Mouse (Mus musculus) ovary, postnatal 10 days (tissue): Measurements from ENCODE around the gene Neb.

ENCODE experiments used
- DNase-seq: peaks from one replicate; pipeline ENCODE4 v3.0.0; 2022; ENCODE audit warnings: low spot score

The Neb gene

DNA sequence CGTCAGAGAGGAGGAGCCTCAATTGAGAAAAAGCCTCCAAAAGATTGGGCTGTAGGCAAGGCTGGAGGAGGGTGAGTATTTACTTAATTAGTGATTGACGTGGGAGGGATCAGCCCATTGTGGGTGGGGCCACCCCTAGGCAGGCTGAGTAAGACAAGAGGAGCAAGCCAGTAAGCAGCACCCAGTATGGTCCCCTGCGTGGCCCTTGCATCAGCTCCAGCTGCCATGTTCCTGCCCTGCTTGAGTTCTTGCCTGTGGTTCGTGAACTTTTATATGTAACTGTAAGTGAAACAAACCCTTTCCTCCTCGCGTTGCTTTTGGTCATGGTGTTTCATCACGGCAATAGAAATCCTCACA lies at the start of gene Neb:
Gene Neb, minus strand, starts transcription at position 27 of the 357 bp plus-strand sequence.
- DNase-seq = no peak

DNA sequence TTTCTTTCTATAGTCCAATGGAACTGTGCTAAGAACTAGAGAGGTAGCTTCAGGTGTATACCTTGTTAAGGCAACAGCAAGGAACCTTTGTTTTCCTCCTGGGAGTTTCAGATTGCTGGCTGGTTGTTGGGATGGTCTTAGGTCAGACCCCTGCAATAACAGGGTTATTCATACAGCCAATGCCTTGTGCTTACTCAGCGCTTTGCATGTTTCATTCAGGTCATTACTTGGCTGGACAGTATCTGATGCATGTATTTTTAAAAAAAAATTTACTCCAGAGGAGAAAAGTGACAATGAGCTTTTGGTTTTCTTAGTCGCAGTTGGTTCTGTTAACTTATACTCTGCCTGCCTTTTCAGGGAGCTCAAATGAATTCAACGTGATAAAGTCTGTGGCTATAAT lies 49.1 kb upstream of the Neb start:
- DNase-seq = no peak

DNA sequence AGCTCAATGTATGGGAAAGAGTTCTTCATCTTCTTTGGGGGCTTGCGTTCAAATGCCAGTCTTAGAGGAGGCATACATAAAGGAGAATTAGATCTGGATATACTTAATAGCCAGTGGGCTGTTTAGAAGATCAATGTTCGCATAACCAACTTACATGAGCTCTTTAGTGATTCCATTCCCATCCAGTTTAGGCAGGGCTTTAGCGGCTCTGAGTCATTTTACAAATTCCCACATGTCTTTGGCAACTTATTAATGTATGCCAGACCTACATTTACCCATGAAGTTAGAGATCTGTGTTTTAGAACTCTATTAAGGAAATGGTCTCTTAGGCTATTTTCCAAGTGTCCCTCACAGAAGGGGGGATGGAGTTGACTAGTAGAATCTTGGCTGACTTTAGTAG lies 47.8 kb upstream of the Neb start:
- DNase-seq = no peak

DNA sequence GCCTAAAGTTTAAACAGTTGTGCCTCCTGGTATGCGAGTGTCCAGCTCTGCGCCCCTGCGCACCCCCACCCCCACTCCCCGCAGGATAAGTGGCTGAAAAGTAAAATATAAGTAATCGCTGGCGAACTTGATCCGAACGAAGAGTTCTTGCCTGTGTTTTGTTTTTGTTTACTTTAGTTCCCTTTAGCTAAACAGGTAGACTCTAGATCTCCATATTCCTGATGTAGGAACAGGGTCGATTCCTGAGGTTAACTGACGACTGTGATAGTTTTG lies 47.2 kb upstream of the Neb start:
- DNase-seq = no peak

DNA sequence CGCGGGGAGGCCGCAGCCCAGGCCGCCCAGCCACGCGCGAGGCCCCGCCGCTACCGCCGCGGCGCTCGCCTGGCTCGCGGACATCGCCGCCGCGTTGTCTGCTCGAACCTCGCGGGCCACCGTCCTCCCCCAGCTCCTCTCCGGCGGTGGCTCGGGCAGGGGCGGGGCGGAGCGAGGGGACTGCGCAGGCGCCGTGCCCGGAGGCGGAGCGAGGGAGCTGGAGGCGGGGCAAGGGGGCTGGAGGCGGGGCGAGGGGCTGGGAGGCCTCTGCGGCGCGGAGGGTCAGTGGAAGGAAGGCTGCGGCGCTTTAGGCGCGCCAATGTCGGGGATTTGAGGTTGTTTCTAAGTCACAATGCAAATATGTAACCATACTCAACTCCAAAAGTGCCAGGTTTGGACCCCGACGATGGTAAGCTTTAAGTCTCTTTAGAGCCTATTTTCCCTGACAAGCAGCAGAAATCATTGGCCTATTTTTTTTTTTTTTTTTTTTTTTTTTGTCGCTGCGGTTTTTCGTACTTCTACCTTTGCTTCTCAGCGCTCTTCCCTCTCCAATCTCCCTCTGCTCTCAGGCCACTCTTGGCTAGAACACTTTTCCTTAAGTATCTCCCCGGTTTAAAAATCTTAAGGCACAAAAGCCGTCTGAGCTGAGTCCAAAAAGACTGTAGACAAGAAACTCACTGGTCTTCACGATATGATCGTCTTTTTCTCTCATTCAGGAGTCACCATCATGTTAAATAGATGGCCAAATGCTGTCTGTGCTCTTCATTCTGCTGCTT lies 46.7 kb upstream of the Neb start, which contains the start of gene Arl5a:
Gene Arl5a, minus strand, starts transcription at position 155 of the 776 bp plus-strand sequence.
- peak; percentile 98 for DNase-seq

DNA sequence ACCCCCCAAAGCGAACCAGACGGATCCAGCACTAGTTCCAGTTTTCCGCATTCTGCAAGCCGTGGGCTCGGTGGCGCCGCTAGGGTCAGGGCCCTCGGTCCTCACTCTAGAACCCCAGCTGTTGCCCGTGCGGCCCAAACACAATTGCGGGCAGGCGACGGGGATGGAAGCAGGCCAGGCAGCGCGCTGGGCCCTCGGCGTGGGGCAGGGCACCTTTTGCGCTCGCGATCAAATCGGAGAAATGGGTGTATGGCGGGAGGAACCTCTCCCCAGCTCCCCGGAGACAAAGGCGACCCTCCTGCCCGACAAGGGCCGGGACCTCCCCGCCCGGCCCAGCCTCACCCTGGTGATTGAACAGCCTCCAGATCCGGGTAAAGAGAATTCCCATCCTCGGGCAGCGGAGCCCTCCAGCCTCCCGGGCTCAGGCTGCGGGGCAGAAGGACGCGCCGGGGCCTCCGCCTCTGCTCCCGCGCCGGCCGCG lies 46.0 kb upstream of the Neb start:
- no peak for DNase-seq

DNA sequence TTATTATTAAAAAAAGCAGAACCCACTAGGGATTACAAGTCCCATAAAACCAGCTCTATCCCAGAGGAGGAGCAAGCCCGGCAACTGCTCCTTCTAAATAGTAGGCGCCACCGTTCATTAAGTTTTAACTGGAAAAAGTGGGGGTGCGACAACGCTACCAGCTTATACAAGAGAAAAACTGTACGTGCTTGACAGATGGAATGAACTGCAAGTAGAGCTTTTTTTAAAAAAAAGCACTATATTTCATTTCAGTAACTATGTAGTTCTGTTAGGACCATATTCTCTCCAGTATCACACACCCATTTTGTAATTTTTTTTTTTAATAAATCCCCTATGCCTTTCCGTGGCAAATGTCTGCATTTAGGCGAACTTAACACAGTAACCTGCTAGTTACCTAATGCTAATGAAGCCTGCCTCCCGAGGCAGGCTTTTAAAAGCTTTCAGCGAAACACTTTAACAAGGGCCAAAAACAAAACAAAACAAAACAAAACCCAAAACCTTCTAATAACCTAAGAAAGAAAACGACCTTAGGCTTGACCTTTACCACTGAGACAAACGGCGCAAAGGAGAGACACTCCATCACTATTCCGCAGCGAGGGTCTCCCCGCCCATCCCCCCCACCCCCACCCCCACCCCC lies 45.5 kb upstream of the Neb start:
- no peak for DNase-seq

DNA sequence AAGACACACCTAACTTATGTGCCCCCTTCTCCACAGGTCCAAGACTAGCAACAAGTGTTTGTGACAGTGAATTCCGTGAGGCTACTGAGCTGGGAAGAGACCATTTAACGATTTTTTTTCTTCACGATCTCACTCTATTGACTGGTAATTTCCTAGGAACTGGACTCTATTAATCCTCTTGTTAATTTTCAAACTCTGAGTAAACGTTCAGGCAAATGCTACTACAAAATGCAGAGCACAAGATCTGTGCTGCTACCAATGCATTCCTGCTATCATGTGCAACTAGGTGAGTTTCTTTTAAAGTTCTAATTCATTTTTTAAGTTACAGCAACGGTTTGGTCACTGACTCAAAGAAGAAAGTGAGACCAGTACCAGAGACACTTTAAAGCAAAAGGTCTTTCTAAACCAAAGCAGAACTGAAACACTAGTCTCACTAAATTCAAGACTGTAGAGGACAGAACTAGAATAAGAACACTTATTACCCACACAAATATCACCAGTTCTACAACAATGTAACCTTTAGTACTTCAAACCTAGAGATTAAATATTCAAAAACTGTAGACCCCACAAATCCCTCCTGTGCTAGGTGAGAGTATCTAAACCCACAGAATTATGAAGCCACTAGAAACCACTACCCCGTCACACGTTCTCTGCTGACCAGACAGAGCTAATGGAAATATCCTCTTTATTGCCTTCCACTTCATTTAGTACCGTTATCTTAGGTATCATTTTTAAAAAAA lies 44.8 kb upstream of the Neb start:
- no peak for DNase-seq

DNA sequence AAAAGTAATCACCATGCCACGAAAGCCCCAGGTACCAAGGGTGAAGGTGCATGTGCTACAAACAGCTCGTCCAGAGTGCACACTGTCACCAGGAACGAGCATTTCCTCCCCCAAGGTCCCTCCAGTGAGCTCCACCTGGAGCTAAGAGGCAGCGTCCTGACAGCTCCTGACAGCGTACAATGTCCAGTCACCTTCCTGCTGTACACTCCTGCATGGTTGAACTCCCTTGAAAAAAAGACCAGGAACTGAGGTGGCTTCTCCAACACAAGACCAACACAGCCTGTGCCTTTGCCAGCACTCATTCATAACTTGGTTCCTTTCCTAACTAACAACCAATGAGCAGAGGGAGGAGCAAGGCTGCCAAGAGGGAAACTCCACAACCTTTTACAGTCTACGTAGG lies 42.9 kb upstream of the Neb start:
- no peak for DNase-seq

DNA sequence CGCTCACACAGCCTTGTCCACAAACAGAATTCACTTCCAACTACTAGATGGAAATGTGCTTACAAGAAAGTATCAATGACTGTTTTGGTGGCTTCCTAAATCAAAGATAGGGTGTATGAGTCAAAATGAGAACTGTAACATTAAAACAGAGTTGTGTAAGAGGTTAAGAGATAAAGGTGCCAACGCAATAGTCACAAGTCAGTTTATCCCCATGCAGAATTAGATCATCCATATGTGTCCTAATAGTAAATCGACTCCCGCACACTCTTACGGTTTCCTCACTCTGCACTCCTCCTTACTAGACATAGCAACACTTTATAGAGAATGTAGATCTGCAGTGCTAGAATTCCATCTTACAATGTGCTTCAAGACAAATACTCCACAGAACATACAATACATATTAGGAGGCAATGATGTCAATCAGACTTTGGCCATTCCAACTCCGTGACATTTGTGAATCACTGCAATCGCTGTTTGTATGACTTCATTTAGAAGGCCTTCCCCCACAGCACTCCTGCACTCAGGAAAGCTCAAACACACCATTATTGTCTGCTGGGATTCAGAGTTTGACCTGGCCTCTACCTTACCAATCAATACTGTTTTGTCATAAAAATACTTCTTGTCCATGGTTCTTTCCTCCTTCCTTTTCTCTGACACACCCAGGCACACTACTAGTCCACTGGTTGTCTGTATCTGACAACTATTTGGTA lies 41.9 kb upstream of the Neb start:
- no peak for DNase-seq

DNA sequence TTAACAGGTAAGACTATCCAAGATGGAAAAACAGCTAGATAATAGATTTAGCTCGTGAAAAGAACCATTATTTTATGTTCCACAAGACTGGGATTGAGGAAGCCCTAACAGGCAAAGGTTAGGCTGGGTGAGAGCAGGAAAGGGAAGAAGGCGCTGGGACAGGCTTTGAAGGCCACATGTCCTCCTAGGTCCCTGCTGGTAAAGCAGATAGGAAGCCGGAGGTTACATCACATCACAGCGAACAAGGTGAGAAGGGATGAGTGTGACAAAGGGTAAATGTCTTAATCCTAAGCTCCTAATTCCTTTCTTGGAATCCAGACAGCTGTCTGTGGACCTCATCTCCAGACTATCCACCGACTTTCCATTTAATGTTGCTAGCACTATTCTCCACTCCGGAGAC lies 41.0 kb upstream of the Neb start:
- no peak for DNase-seq

DNA sequence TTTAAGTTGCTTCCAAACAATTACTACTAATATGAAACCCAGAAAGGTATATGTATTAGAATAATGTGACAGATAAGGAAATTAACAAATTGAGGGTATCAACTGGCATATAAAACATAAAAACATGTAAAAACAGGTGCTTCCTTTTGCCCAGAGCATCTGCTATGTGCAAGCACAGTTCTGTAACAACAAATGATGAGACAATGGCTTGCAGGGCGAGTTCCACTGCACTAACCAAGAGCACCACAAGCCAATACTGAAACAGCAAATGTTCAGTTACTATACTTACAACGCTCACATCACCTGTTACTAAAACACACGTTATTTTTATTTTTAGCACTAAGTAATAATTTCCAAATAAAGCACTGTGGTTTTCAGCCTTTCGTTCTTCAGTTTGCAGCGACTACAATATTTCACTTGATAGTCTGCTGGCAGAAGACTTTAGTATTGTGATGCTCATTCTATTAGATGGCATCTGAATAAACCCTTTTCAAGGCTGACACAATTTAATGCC lies 34.3 kb upstream of the Neb start:
- DNase-seq = no peak

DNA sequence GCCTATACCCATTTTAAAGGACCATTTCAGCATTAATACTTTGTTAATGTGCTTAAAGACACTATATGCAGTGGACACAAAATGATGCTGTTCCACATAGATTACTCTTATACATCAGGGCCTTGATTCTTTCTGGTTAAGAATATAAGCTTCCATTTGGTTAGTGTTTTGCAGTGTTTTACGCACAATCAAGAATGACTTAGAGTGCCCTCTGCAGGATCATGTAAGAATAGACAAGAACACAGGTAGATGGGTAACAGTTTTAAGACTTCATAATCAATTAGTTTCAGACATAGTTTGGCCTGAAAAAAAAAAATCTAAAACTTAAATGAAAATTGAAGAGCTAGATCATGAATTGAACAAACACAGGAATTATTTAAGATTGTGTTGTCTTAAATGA lies 28.2 kb upstream of the Neb start:
- no peak for DNase-seq

DNA sequence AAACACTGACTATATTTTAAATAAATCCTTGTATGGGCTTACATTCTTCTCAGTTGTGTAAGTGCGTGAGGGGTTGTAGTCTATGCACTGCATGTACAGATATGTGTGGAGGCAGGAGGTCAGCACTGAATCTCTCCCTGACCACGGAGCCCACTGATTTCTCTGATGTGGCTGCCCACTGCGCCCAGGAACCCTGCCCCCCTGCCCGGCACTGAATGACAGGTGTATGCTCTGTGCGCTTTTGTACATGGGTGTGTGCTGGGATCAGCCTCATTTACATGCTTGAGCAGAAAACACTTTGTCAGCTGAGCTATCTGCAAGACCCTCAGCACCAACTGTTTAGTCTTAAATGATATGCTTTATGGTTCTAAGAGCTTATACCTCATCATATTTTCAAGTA lies 27.0 kb upstream of the Neb start:
- no peak for DNase-seq

DNA sequence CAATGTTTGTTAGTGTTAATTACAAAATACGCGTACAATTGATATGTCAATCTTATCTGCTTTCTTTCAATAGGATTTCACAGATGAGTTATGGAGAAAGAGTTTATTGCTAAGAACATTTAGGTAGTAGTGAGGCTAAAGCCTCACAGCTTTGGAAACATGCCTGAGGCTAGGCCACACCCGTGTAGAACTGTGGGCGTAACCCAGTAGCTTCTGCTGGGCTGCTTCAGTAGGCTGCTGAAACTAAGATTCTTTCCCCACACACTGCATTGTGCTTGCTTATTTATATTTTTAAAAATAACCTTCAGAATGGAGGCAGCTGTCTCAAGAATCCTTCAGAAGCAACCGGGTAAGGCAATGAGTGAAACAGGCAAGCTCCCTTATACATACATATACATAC lies 16.3 kb upstream of the Neb start:
- DNase-seq = no peak

DNA sequence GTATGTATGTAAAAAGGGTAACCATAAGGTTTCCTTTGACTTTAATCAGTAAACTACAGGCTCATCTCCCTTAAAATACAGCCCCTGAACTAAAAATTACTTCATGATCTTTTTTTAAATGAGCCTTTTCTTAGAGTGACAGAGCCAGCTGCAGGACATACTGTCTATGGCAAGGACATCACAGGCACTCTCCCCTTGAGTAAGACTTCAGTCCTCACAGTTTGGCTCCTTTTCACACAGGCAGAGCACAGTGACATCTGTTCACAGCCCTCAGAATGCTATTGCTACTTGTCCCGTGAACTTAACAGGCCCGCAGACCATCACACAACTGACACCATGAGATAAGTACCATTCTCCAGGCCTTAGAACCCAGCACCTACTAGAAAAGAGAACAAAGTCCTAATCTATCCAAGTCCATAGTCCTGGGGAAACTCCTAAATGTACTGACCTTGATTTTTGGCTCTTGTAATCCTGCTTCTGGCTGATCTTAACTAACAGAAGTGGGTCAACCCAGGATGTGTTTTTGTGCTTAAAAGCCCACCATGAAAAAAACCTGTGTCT lies 12.2 kb upstream of the Neb start:
- DNase-seq = no peak

DNA sequence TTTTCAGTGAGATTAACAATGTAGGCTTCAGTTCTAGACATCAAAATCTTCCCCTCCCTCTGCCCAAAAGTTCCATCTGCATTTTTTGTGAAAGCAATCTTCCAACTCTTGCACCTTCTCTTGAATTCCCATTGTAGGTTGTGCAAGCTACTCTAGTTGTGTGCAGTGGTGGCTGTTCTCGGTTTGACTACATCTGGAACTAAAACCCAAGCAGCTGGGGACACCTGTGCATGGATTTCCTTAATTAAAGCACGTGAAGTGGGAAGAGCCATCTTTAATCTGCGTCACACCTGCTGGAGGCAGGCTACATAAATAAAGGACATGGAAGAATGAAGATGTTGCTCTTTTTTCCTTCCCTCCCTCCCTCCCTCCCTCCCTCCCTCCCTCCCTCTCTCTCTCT lies 11.7 kb upstream of the Neb start:
- no peak for DNase-seq

DNA sequence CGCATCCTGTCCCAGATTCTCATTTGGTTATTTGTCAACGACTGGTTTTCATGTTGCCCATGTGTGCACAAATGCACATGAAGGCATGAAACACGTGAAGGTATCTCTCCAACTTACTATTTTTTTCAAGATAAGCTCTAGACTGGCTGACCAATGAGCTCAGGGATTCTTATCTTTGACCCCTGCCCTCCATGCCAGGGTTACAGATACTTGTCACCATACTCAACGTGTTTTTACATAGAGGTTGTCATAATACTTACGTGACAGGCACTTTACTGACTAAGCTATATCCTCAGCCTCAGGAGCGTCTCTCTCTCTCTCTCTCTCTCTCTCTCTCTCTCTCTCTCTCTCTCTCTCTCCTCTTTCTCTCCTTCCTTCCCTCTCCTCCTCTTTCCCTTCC lies 8.2 kb upstream of the Neb start:
- DNase-seq = no peak

DNA sequence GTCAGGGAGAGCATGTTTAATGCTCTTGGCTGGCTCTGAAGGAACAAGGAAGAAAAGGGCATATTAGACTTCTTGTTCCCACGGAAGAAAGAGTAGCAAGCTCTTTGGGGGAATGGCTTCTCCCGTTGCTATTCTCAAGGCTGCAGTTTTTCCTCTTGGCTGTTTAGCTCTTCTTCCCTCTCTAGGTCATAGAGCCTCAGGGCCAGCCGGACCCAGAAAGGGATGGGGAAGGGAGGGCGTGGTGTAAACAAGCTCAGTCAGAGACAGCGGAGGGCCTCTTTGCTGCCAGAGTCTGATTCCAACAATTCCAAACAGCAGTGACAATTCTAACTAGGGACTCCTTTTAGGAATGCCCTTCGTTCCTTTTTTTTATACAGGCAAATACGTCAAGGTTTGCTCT lies 7.8 kb upstream of the Neb start:
- no peak for DNase-seq

DNA sequence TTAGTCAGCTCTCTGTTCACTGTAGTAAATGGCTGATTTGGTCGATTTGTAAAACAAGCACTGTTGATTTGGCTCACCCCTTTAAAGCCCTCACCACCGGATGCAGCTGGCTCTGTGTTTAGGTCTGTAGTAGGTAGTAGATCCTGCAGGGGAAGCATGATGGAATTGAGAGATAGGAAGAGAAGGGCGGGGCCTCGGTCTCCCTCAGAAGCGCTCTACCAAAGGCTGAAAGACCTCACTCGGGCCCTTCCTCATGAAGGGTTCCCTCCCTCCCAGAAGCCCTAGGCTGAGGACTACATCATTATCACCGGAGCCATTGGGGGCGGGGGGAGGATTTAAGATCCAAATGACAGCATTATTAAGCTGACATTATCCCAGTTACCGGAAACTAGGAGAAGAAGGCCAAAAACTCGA lies 581 bp upstream of the Neb start:
- DNase-seq = no peak

DNA sequence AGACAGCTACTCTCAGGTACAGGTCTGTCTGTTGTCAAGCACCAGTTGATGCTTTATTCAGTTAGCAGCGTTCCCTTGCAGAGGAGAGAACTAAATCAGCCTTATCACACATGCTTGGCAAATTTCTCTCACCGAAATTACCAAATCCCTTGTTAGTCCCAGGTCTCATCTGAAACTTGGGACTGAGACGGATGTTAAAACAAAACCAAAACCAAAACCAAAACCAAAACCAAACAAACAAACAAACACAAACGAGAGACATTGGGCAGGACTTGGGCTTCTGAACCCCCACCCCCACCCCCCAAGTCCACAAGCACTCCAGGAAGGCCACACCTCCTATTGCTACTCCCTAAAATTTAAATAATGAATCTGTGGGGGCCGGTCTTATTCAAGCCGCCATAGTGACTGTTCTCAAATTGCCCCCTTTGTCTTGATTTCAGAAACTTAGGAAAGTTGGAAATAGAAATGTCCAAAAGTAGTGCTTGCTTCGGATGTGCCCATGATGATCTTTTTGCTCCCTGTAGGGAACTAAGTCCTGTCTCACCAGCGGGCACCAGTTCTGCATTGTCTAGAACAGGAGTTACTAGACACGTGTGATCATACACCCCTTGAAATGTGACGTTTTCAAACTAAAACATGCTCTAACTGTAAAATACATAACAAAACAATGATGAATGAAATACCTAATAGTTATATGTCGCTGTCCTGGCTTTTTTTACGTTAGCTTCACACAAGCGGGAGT lies 397 bp downstream of the Neb start:
- DNase-seq = no peak

DNA sequence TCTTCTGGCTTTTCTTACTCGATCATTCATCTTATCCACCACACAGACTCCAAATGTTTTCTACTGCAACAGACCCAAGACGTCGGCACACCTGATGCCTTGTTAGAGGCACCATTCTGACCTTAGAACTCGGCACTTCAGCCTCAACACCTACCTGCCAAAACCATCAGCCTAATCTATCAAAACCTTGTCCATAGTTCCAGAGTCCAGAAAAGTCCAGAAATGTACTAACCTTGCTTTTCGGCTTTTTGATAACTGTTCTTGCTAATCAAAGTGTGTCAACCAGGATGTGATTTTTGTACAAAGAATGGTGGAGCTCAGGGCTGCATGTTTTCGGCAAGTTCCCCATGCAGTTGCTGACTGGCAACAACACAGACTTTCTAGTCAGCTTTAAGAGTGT lies 3.6 kb downstream of the Neb start:
- no peak for DNase-seq
